Mouse (Mus musculus): ENCODE measurements at regions not wholly inside any gene's neighbourhood (a gene's known extent, or its start where the extent isn't known, plus 50 kb on each side); places are given as distances from the start of the nearest gene placed in this dataset.

DNA sequence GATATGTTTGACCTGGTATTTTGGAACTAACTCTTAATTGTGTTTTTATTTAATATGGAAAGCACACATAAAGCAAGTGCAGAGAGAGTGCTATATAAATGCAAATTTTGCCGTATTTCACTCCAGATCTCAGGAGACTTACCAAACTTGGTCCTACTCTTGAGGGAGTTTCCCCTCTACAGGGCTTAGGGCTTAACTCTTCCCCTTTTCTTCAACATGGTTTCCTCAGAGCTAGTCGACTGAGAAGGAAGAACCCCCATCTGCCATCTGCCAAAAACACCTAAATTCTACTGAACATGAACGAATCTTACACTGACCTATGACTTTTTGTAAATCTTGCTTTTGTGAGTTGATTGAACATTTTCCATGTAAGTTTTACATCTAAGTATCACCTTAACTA is 122.8 kb upstream of the Nebl start:
- TF ChIP-seq CTCF (IDR thresholded peaks at IDR 0.05; ENCODE audit: control insufficient read depth, insufficient read depth, insufficient read length) (no peak), USF1 (IDR thresholded peaks at IDR 0.05; ENCODE audit: low read depth) (no peak), MYOG (IDR thresholded peaks at IDR 0.05; ENCODE audit: control insufficient read depth, extremely low read depth, insufficient read length) (no peak), MYOD1 (IDR thresholded peaks at IDR 0.05; ENCODE audit: control insufficient read depth, insufficient read length, low read depth) (no peak)

All from C2C12 (cell line).